Mouse (Mus musculus) hindbrain, postnatal 0 days (tissue): ENCODE measurements at regions not wholly inside any gene's neighbourhood (a gene's known extent, or its start where the extent isn't known, plus 50 kb on each side); places are given as distances from the start of the nearest gene placed in this dataset.

Experiments used
- ATAC-seq: fragments of 200-750 bp; cut with Nextera tagmentation; 2 replicates; pipeline ENCODE4 v1.8.0; 2017; ENCODE audit warnings: mild to moderate bottlenecking, moderate TSS enrichment, moderate library complexity
- DNase-seq: peaks from one replicate; pipeline ENCODE4 v3.0.0-alpha.2; 2015; ENCODE audit warnings: low spot score
- H3K27ac ChIP-seq: fragments of 300-500 bp; sonication (generic); 2 replicates; pipeline ENCODE4 v1.5.1; 2014; ENCODE audit warnings: mild to moderate bottlenecking
- H3K27me3 ChIP-seq: fragments of 300-500 bp; sonication (generic); 2 replicates; pipeline ENCODE4 v1.6.1; 2014; ENCODE audit warnings: low read length, mixed read lengths; ENCODE audit not compliant: insufficient read depth
- H3K36me3 ChIP-seq: fragments of 300-500 bp; sonication (generic); 2 replicates; pipeline ENCODE4 v1.6.1; 2014; ENCODE audit warnings: low read length, mixed read lengths; ENCODE audit not compliant: insufficient read depth
- H3K4me1 ChIP-seq: fragments of 300-500 bp; sonication (generic); 2 replicates; pipeline ENCODE4 v1.6.1; 2014; ENCODE audit warnings: antibody characterized with exemption, low read length, mixed read lengths; ENCODE audit not compliant: insufficient read depth
- H3K4me2 ChIP-seq: fragments of 300-500 bp; sonication (generic); 2 replicates; pipeline ENCODE4 v1.6.1; 2014; ENCODE audit warnings: low read depth, mild to moderate bottlenecking, low read length, moderate library complexity, mixed read lengths
- H3K4me3 ChIP-seq: fragments of 300-500 bp; sonication (generic); 2 replicates; pipeline ENCODE4 v1.5.1; 2014; ENCODE audit warnings: low read length
- H3K9ac ChIP-seq: fragments of 300-500 bp; sonication (generic); replicated peaks from 2 replicates; pipeline ENCODE4 v1.6.1; 2014; ENCODE audit warnings: mild to moderate bottlenecking, low read length, moderate library complexity, mixed read lengths
- H3K9me3 ChIP-seq: fragments of 300-500 bp; sonication (generic); 2 replicates; pipeline ENCODE4 v1.6.1; 2016; ENCODE audit warnings: low read length, mixed read lengths
- CTCF ChIP-seq: IDR thresholded peaks from 2 replicates; pipeline ENCODE4 v1.5.1; 2016; ENCODE audit warnings: antibody characterized with exemption, control low read depth, low read depth
- WGBS: fragments of 180-500 bp; shearing (Covaris S2); extraction: QIAGEN DNeasy Blood & Tissue Kit; methylation state at CpG from one replicate; pipeline ENCODE4 v1.1.7; 2014; 5-methylcytosine and 5-hydroxymethylcytosine counted together

DNA sequence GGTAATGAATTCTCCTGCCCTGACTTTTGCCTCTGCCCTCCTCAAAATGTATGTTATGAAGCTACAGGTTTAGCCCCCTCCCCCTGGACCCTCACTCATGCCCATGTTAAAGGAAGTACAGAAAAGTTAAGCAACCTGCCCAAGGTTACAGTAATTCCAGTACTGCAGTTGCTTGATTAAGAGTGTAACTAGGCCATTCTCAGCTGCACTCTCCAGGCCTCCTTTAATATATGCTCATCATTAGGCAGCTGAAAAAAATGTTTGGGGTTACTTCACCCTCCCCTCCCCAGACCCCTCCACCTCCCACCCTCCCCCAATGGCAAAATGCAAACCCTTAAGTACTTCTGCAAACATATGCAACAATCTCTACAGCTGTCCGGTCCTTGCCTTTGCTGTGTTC is 101.6 kb upstream of the Spred1 start:
- H3K27ac ChIP-seq: no peak overlapping the region
- H3K4me3 ChIP-seq: no peak overlapping the region
- no peaks in the 10 kb centered on the region for H3K4me1 ChIP-seq
- no peak overlapping the region for H3K9ac ChIP-seq
- H3K4me2 ChIP-seq: no peak overlapping the region
- DNase-seq (no peak), ATAC-seq (no peak)
- TF ChIP-seq CTCF: no peak
- 67% methylated on average over 1 of the region's 1 CpGs for WGBS
- H3K36me3 ChIP-seq: no peaks in the 10 kb centered on the region
- H3K27me3 ChIP-seq: no peaks in the 10 kb centered on the region
- no peaks in the 10 kb centered on the region for H3K9me3 ChIP-seq

DNA sequence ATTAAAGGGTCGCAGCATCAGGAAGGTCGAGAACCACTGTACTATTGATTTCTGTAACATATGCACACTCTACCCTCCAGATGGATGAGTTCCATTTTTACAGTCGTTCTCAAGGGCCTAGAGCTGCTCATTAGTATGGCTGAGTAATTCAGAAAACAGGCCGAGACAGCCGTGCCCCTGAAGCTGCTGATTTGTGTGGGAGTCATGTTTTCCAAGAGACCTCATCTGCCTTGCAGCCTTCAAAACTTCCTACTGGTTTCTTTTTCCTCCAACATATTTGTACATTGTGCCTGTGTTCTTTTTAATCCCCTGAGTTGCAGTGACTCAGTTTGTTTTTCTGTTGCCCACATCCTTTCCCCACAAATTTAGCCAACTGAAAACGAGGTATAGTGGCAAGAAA is 99.4 kb upstream of the Spred1 start:
- TF ChIP-seq CTCF: no peak
- DNase-seq (peak; percentile 5), ATAC-seq (no peak)
- H3K4me3 ChIP-seq: no peak overlapping the region
- no peaks in the 10 kb centered on the region for H3K27me3 ChIP-seq
- H3K9me3 ChIP-seq: no peaks in the 10 kb centered on the region
- no peaks in the 10 kb centered on the region for H3K36me3 ChIP-seq
- H3K27ac ChIP-seq: no peak overlapping the region
- H3K9ac ChIP-seq: no peak overlapping the region
- WGBS: 21% methylated on average over 5 of the region's 6 CpGs
- no peaks in the 10 kb centered on the region for H3K4me1 ChIP-seq
- H3K4me2 ChIP-seq: no peak overlapping the region

DNA sequence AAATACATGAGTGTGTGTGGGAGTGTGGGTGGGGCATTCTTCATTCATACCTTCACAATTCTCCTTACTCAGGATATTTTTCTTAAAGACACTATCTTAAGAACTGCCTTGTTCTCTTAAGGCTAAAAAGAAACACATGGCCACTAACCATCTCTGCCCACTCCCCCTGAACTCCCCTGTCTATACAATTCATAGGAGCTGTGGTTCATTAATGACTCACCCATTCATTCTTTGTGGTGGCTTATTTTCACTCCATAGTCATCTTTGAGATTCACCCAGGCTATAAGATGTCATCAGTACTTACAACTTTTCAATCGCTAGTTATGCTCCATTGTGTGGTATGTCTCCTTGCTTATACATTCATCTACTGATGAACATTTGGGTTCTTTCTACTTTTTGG is 97.7 kb upstream of the Spred1 start:
- Histone ChIP-seq H3K27ac (no peak overlapping the region), H3K4me3 (no peak overlapping the region), H3K36me3 (no peaks in the 10 kb centered on the region), H3K9ac (no peak overlapping the region), H3K27me3 (no peaks in the 10 kb centered on the region), H3K4me2 (no peak overlapping the region), H3K9me3 (no peaks in the 10 kb centered on the region), H3K4me1 (no peaks in the 10 kb centered on the region)
- no peak for ATAC-seq
- DNase-seq: no peak
- 90% methylated on average over 1 of the region's 1 CpGs for WGBS
- TF ChIP-seq CTCF: no peak

DNA sequence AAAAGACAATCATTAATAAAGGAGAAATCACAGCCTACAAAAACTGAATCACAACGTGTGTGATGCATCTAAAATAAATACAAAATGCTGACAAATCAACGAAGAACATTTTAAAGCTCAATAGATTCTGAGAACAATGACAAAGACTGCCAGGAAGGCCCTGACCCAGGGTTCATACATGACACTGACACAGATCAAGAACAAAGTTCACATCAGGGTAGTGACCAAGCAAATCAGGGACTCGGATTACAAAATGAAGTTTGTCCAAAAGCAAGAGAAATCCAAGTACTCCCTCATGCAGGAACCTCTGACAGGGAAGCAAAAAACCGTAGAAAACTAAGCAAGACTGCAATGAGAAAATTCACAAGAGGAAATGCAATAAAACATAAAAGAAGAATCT is 94.1 kb upstream of the Spred1 start:
- ATAC-seq: no peak
- Histone ChIP-seq H3K9ac (no peak overlapping the region), H3K4me3 (no peak overlapping the region), H3K27ac (no peak overlapping the region), H3K4me2 (no peak overlapping the region), H3K9me3 (0 out of 2 replicates have a peak, but pooled peaks cover 4% of the 10 kb centered on the region), H3K27me3 (no peaks in the 10 kb centered on the region), H3K36me3 (no peaks in the 10 kb centered on the region), H3K4me1 (no peaks in the 10 kb centered on the region)
- DNase-seq: no peak
- WGBS: 55% methylated on average over 4 of the region's 4 CpGs
- TF ChIP-seq CTCF: no peak

DNA sequence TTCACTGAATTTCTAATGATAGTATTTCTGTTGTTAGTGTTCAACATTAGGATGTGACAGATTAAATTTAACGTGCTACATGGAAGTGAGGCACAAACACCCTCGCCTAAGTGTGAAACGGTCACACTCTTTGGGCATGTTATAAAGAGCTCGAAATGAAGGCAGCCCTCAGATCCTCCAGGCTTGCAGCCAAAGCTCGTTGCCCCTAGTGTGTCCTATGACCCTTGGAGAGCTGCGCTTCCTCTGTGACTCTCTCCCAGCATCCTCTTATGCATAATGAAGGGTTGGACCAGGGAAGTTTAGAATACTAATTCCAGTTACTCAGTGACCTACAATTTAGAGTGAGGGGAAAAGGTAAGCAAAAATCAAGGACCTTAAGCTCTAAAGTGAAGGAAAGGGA is 92.4 kb upstream of the Spred1 start:
- Histone ChIP-seq H3K4me1 (no peaks in the 10 kb centered on the region), H3K9ac (no peak overlapping the region), H3K27ac (no peak overlapping the region), H3K9me3 (0 out of 2 replicates have a peak, but pooled peaks cover 5% of the 10 kb centered on the region), H3K4me3 (no peak overlapping the region), H3K27me3 (no peaks in the 10 kb centered on the region), H3K4me2 (no peak overlapping the region), H3K36me3 (no peaks in the 10 kb centered on the region)
- TF ChIP-seq CTCF: no peak
- ATAC-seq (no peak), DNase-seq (peak; percentile 12)
- WGBS: 40% methylated on average over 6 of the region's 6 CpGs

DNA sequence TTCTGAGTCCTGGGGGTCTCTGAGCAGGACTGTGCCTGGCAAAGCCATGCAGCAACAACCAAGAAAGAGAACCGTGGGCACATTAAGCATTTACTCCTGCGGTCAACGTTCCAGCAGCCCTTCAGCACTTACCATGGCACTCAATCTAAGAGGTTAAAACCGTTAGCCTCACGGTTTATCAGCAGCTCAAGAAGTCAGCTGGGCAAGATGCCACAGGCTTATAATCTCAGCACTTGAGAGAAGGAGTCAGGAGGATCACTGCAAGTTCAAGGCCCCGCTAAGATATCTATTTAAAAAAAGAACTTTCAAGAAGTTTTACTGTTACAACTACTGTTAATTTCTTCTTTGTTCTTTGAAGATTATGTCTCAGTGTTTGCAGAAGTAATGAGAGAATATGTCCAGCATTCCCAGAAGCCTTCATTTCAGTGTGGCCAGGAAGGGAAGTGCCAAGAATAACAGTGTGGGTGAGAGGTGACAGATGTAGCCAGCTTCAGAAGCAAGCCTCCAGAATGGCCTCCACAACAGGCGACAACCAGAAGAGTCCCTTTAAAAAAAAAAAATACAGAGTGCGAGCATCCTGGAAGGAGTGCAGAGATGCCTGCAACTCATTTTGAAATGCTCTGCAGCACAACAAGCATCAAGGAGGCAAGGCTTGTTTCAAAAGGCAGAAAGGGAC is 84.8 kb upstream of the Spred1 start:
- Histone ChIP-seq H3K9ac (no peak overlapping the region), H3K27me3 (no peaks in the 10 kb centered on the region), H3K9me3 (0 out of 2 replicates have a peak, but pooled peaks cover 5% of the 10 kb centered on the region), H3K4me1 (no peaks in the 10 kb centered on the region), H3K4me2 (no peak overlapping the region), H3K4me3 (no peak overlapping the region), H3K36me3 (no peaks in the 10 kb centered on the region), H3K27ac (no peak overlapping the region)
- TF ChIP-seq CTCF: no peak
- DNase-seq (no peak), ATAC-seq (no peak)
- WGBS: 84% methylated on average over 8 of the region's 8 CpGs

DNA sequence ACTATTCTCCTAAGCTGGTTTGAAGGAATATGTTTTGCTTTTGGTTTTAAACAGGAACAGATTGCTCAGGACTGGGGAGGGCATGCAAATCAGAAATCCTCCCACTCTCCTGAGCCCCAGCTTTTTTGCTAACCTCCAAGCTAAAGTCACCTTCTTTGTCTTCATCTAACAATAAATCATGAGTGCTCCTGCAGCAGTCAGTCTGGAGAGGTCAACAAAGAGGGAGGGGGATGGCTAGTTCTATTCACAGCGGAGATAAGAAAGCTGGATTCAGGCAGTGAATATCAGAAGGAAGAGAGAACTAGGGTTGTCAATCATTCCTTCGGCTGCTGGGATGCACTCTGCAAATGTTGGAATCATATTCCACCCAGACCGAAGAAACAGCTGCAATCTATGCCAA is 81.0 kb upstream of the Spred1 start:
- no peak for ATAC-seq
- TF ChIP-seq CTCF: no peak
- Histone ChIP-seq H3K27ac (no peak overlapping the region), H3K4me2 (no peak overlapping the region), H3K27me3 (no peaks in the 10 kb centered on the region), H3K36me3 (no peaks in the 10 kb centered on the region), H3K4me1 (no peaks in the 10 kb centered on the region), H3K9ac (no peak overlapping the region), H3K9me3 (no peaks in the 10 kb centered on the region), H3K4me3 (no peak overlapping the region)
- 37% methylated on average over 3 of the region's 3 CpGs for WGBS
- DNase-seq: no peak
